Mouse (Mus musculus) heart, postnatal 25 days (tissue): Measurements from ENCODE around the gene Uts2b. TPM values are rescaled to one million over a fixed set of nuclear protein-coding genes. Genes with fewer than 3 reads are reported as not detected.
"Not testable (repeated sequence)": the region's sequence is repeated elsewhere in the genome, so short reads cannot be mapped to it uniquely, and the experiment has no call there.

ENCODE experiments used
- DNase-seq: peaks from one replicate; pipeline ENCODE4 v3.0.0; 2022; ENCODE audit warnings: low spot score
- intact Hi-C: fragments of 180-260 bp; cut with DNase I; formaldehyde crosslinking; loops from one replicate; pipeline ENCODE4 v1.15.1; 2025
- total RNA-seq, 2 experiments: library from RNA; stranded (reverse); gene quantifications; 2 replicates each; pipeline ENCODE4 v1.2.3; 2021

Gene Uts2b
- total RNA-seq, 2 experiments from 2014 or later, result 0.62 to 0.75 TPM

DNA sequence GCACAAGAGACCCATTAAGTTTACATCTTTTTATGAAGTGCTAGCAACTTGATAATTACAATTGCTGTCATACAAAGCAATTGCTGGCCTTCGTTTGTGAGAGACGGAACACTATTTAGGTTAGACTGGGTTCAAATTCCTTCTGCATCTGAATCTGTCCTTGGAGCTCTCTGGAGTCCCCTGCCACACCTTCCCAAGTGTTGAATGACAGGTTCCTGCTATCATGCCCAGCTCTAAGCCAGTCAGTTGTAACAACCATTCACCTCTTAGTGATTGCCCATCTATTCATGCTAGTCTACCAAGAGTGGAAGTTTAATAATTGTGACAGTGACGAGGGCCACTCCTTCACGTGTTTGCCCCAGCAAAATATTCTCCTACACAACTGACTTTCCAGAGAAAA, 12.2 kb upstream of the Uts2b start:
- intact Hi-C loops, result no loop called here
- DNase-seq, result no peak

DNA sequence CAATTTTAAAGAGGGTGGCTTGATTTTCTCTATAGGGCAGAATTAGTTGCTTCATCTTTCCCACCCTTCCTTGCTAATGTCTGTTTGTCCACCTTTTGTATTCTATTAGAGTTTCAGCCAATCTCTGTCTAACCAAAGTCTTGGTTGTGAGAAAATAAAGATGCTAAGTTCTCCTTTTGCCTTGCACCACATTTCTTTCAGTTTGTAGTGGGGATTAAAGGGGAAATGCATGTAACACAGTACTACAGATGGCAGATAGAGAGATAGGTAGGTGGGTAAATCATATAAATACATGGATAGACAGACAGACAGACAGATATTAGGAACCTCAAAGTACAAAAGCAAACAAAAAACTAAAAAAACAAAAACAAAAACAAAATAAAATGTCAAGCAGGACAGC, 6.5 kb upstream of the Uts2b start:
- DNase-seq, result no peak
- intact Hi-C loops, result no loop called here

DNA sequence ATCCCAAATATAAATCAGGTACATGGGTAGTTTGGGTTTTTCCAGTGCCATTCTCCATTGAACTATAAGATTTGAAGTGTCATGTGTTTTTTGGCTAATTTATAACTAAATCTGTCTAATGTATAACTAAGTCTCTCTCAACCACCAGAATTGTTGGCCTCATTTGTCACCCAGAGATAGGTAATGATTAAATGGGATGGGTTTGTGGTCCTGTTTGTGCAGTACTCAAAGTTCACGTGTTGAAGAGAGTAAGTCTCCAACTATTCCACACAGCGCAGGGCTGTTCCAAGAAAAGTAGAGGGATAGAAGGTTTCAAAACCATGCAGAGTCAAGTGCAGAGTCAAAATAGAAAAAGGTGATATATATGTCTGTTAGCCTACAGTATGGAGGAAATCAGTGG, 5.3 kb upstream of the Uts2b start:
- intact Hi-C loops, result no loop called here
- DNase-seq, result no peak

DNA sequence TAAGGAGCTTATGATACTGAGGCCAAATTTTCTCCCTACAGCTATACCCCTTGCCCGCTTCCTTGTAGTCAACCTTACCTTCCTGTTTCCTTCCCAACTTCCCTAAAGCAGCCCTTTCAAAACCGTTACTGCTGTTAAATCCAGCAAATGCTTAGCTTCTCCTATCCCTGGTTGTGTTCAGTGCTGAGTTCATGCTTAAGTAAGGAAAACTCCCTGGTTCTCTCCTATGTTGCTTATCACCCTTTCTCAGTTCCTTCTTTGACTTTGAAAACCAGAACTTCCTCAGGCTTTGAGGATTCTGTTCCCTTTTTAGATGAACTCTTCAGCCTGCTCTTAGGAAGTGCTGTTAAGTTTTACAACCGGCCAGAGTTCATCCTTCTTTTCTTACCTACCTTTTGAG, 4.1 kb upstream of the Uts2b start:
- DNase-seq, result no peak

DNA sequence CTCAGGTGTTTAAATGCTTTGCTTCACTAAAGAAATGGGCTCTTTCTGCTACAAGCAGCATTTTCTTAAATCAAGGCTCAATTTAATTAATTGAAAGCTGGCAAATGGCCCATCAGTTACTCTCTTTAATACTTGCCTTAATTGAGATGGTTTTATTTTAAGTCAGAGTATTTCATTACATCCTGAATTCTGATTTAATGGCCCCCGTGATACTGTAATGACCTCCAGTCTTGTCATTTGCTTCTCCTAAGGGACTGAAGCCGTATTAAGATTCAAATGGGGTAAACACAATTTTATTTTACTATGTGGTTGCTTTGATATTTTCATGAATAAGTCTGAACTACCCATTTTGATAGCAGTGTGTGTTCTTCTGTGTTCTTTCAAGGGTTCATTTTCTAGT, 661 bp upstream of the Uts2b start:
- intact Hi-C loops, result no loop called here
- no peak for DNase-seq

More for the DNA sequence above, 4.1 kb upstream of the Uts2b start:
- intact Hi-C loops, result no loop called here

DNA sequence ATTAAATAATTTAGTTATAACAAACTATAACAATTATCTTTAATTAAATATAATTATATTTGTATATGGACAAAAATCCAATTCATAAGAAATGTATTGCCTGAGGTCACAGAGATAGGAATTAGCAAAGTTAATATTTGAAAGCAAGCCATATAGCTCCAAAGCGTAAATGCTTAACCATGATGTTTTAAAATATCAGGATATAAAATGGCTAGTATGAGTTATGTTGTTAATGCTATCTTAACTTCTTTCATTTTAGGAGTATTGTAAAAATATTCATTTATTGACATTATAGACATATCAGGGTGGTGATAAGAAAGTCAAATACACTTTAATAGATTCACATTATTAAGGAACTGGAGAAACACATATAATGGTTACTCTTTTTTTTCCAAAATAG, 10.0 kb downstream of the Uts2b start:
- intact Hi-C loops, result no loop called here
- no peak for DNase-seq

DNA sequence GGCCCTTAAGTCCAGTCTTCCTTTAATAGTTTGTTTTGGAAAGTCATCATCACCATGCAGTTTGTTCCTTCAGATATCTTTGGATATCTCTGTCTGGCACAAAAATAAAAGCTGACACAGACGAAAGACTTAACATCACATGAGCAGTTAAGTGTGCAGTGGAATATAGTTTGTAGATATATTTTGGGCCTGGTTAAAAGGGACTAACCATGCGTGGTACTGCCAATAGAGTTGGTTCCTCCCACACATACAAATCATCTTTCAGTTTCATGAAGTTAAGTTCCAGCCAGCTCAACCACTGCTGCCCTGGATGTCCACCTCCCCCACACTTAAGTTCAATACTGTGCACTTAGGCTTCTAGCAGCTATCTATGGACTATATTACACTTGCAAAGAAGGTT, 15.6 kb downstream of the Uts2b start:
- no peak for DNase-seq
- intact Hi-C loops, result no loop called here

DNA sequence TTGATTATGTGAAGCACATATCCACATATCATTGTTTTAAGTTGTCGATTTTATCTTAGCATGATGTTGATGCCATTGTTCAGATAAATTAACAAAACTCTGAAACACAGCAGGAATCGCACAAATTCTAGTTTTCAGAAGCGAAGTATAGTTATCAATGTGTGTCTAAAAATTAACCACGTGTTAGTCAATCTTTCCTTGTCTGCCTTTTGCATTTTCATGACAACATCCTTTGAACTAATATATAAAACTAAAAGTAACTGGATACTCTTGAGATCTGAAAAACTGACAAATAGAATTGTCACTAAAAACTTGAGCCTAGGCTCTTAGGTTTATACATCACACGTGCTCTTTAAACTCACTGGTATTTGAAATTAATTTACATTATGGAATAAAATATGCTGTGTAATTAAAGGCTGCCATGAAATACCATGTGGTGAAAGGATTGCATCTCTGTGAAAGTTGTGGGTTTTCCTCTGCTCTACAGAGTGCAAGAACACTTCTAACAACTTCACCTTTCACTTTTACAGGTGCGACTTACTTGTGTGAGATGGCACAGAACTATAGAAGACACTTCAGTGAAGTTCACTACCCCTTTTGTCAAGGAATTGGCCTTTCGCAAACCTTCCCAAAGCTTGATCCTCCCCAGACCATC, 20.0 kb downstream of the Uts2b start:
- no peak for DNase-seq
- intact Hi-C loops, result no loop called here

DNA sequence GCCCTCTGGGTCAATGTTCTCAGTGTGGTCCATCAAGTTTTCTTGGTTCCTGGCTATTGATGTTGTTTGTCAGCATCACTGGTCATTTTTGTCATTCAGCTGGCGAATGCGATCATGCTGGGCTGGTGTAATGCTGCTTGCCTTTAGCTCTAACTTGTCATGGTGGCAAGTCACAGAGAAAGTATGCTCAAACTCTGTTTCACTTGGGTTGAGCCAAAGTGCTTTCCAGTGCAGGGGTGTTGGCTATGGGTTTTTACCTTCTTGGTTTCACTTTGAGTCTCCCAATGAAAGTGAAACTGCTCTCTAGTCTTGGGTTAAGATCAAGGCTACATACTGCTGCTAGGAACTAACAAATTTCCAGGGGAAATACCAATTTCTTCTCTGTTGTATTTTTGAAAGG, 20.8 kb downstream of the Uts2b start:
- intact Hi-C loops, result no loop called here
- no peak for DNase-seq

DNA sequence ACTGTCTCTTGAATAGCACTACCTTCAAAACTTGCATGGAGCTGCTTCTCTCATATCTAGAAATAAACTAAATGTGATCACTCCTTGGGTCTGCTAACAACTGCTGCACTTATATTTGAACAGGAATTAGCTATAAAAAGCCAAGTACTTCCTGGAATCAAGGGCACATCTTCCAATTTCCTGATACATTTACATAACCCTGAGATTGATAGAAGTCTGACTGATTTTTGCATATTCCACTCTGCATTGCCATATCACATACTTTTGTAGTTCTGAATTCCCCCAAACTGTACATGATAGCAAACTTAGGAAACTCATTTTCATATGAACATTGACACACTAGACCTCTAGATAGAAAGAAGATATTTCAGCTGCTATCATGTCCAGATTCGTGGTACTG, 21.7 kb downstream of the Uts2b start:
- intact Hi-C loops, result no loop called here
- DNase-seq, result no peak

DNA sequence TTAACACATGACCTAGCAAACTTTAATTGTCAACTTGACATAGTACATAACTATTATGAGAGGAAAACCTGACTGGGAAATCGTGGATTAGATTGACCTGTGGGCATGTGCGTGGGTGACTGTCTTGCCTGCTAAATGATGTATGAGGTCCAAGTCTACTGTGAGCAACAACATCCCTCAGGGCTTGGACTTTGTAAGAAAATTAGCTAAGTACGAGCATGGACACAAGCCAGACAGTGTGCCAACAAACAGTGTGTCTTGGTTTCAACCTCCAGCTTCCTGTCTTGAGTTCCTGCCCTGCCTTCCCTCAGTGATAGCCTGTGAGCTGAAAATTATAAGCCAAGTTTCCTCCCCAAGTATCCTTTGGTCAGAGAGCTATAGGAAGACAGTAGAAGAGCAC, 22.5 kb downstream of the Uts2b start:
- intact Hi-C loops, result no loop called here

DNA sequence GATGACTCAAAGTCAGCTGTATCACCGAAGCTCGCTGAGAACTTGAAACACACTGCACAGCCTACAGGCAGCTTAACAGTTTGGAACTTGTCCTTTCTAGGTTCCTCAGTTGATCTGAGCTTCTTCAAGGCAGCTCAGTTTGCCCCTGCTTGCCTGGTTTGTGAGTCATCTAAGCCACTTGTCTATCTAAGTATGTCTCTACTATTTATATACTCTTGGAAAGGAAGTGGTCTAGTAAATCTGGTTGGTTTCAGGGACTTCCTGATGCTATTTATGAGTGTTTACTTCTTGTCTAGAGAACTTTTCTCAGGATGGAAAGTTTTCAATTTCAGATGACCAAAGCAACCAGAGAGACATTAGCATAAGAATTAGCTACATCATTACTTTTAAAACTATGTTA, 43.6 kb downstream of the Uts2b start:
- DNase-seq, result no peak
- intact Hi-C loops, result no loop called here

More for the DNA sequence above, 22.5 kb downstream of the Uts2b start:
- no peak for DNase-seq

DNA sequence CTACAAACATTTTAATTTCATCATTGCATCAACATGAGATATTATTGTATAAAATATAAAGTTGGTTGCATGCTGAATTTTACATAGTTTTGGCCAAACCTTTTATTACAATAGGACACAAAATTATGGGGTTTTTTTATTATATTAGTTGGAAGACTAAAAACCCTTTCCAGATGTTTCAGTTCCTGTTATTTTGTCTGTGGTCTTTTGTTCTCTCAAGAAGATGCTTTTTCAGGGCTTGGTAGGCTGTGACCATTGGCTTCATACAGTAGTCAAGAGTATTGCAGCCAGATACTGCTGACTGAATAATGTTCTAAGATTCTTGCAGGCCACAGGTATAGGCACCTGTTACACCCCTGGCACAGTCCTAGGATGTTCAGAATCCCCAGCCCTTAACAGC, 48.0 kb downstream of the Uts2b start:
- intact Hi-C loops, result no loop called here
- no peak for DNase-seq

DNA sequence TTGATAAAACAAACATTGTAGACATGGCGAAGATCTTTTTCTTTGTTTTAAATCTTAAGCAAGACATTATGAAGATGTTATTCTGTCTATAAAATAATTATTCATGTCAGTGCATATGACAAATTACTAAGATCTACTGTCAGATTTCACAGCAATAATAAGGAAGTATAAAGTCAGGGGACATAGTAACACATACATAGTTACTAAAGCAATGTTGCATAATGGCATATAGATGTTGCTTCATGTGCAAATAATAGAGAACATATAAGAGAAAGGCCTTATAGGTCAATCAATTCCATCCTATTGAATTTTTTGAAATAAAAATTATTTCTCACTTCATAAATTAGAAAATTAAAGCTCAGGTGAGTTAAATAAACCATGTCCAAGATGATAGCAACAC, 50.9 kb downstream of the Uts2b start:
- intact Hi-C loops, result no loop called here
- no peak for DNase-seq

DNA sequence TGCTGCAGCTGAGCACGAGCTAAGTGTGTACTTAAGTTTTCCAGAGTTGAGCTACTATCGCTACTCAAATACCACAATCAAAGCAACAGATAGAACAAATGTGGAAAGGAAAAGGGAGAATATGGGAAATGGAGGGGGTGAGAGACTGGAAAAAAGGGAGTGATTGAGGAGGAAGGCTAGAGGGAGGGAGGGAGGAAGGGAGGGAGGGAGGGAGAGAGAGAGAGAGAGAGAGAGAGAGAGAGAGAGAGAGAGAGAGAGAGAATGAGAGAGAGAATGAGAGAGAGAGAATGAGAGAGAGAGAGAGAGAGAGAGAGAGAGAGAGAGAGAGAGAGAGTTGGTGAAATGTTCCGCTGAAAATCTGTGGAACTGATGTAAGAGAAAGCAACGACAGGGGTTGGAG, 62.9 kb downstream of the Uts2b start, which contains the start of gene Ostn:
Gene Ostn (plus strand): TSS at position 301 of the 400 bp plus-strand sequence.
- DNase-seq, intact Hi-C loops: not testable (repeated sequence)

Other genes starting within 250 kb of the Uts2b start
- not detected for gene Ostn, start 62.8 kb downstream of the Uts2b start, total RNA-seq
- 10 to 100 TPM; 40.5 to 42.3 TPM for gene Ccdc50, start 18.6 kb upstream of the Uts2b start, total RNA-seq